Mouse (Mus musculus): ENCODE results near the gene Bbs2. TPM values are rescaled to one million over a fixed set of nuclear protein-coding genes. Genes with fewer than 3 reads are reported as not detected.
A peak's percentile ranks its signal among the peaks of the same experiment; 100 is the strongest.
"Not testable (repeated sequence)": the region's sequence is repeated elsewhere in the genome, so short reads cannot be mapped to it uniquely, and the experiment has no call there.

Gene Bbs2
- total RNA-seq (2018; cell fraction: chromatin; rRNA removed) = 10 to 100 TPM in 6 of 26 experiments, 1 to 10 TPM in 20; 2.0 to 16.9 (median 6.3) TPM
- total RNA-seq (2018; cell fraction: cytosol; rRNA removed) = 1 to 10 TPM; 1.1 to 5.8 (median 2.7) TPM
- total RNA-seq (2018; cell fraction: nucleus; rRNA removed) = 10 to 100 TPM in 5 of 26 experiments, 1 to 10 TPM in 21; 1.8 to 15.8 (median 4.9) TPM
- polyA plus RNA-seq (2018) = 2.6 to 5.6 TPM (median 3.7 TPM) in 3 replicates

DNA sequence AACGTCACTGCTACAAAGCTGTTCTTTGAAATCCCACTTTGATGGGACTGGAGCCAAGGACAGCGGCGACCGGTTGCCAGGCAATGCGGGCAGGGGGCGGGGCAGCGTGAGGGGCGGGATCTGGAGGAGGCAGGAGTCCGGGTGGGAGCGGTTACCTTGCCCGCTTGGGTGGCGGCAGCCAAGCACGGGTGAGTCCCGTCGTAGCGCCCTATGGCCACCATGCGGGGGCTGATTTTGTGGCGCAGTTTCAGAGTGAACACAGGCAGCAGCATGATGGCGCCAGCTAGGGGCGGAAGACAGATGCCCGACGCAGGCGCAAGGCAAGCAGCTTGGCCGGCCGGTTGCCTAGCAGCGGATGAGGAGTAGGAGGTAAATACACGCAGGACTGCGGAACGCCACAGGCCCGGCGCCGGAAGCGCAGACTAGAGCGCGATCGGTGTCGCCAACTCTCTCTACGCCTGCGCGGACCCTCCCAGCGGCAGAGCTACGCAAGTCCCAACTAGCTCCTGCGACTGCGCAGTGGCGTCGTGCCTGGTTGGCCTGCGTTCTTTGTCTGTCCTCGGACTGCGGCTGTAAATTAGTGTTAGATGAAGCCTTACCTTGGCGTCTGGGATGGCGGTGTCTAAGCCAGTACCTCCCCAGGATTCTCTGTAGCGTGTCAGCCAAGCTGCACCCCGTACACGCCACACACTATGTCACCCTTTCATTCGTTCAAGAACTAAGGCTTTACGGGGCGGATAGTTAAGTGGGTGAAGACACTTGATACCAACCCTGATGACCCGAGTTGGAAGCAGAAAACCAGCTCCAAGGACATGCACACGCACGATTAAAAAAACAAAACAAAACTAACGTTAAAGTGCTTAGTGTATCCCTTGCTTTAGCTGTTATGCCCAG is at the start of gene Bbs2:
TSS of gene Bbs2 (minus strand) at position 848 of the 894 bp plus-strand sequence.
- H3K4me3 ChIP-seq (ENCODE audit: inconsistent target) = peak within 1 kb of the TSS; percentile 29
- no peaks in the 10 kb centered on the region for H3K79me2 ChIP-seq (ENCODE audit: inconsistent target)
- H3K36me3 ChIP-seq (ENCODE audit: inconsistent target) = no peaks in the 10 kb centered on the region
- peak within 1 kb of the TSS; percentile 32 for H3K27ac ChIP-seq
- 3% methylated on average over 61 of the region's 61 CpGs for WGBS (ENCODE audit: missing documents)

DNA sequence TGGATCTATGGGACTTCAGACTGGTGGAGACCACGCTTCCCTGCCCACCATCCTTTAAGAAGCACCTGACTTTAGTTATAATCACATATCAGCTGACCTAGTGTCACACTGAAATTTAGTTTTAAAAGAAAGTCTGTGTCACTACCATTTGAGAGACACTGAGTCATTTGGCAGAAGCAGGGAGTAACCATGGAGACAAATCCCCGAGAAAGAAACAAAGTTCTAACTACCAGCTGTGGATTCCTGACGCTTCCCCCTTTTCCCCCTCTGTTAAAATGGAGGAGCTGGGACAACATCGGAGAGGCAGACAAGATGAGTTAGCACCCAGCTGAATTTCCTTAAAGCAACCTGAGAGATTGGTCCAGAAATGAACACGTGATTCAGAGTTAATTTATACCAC is 49.5 kb upstream of the Bbs2 start:
- 66% methylated on average over 5 of the region's 5 CpGs for WGBS (ENCODE audit: missing documents)
- H3K36me3 ChIP-seq (ENCODE audit: inconsistent target) = no peaks in the 10 kb centered on the region
- H3K27ac ChIP-seq = no peak overlapping the region
- no peak overlapping the region for H3K4me3 ChIP-seq (ENCODE audit: inconsistent target)
- H3K79me2 ChIP-seq (ENCODE audit: inconsistent target) = no peaks in the 10 kb centered on the region

DNA sequence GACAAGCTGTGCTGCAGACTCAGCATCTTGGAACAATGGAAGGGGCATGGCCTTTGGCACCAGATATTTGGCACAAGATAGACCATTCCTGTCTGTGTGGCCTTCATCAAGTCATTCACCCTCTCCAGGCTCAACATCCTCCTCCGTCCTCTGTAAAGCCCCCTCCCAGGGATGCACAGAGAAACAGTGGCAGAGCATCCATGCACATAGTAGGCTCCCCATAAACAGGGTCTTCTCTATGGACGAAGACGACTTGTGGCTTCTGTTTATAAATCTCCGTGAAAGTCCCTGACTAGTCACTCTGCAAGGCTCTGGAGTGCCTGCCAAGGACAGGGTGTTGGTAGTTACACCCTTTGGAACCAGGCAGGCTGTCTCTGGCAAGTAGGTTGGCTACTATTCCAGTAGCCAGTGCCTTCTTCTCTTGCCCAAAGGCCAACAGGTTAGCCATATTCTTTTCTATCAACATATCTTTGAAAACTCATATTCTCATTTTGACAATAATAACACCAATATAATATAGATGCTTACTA is 41.6 kb upstream of the Bbs2 start:
- Histone ChIP-seq H3K36me3 (ENCODE audit: inconsistent target) (no peaks in the 10 kb centered on the region), H3K4me3 (ENCODE audit: inconsistent target) (no peak overlapping the region), H3K79me2 (ENCODE audit: inconsistent target) (no peaks in the 10 kb centered on the region), H3K27ac (no peak overlapping the region)
- WGBS (ENCODE audit: missing documents) = 91% methylated on average over 4 of the region's 4 CpGs

DNA sequence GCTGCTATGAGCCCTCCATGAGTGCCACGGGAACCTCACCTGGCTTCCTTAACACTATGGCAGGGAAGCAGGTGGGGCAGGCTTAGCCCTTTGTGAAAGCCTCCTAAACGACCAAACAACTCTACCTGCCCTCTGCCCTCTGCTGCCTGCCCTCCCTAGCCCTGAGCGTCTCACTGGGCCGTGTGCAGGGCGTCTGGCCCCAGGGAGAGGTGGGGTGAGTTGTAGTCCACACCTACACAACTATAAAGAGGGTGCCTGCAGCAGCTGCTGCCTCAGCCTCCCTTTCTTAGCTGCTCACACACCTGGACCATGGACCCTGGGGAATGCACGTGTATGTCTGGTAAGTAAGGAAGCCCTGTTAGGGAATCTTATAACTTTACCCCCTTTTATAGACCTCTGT is 38.2 kb upstream of the Bbs2 start, which contains the start of gene Mt4:
TSS of gene Mt4 (plus strand) at position 265 of the 400 bp plus-strand sequence.
- whole genome bisulfite sequencing (ENCODE audit: missing documents) = 67% methylated on average over 6 of the region's 6 CpGs
- H3K36me3 ChIP-seq (ENCODE audit: inconsistent target) = no peaks in the 10 kb centered on the region
- H3K27ac ChIP-seq = no peak within 1 kb of the TSS
- H3K79me2 ChIP-seq (ENCODE audit: inconsistent target) = no peaks in the 10 kb centered on the region
- H3K4me3 ChIP-seq (ENCODE audit: inconsistent target) = no peak within 1 kb of the TSS

DNA sequence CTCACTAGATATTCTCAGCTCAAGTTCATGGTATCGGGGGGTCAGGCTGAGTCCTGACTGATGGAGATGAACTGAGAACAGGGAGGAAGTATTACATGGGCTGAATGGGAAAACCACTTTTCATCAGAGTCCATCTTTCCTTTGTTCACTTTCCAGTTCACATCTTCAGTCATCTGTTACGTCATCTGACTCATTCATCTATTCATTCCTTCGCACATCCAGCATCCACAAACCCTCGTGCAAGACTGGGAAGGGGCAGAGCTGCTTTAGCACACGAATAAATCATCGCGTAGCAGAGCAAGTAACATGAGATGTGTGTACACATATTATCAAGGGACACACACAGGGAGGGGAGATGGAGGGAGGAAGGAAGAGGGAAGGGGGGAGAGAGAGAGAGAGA is 37.5 kb upstream of the Bbs2 start:
- H3K27ac ChIP-seq = no peak overlapping the region
- no peak overlapping the region for H3K4me3 ChIP-seq (ENCODE audit: inconsistent target)
- no peaks in the 10 kb centered on the region for H3K36me3 ChIP-seq (ENCODE audit: inconsistent target)
- 86% methylated on average over 7 of the region's 7 CpGs for WGBS (ENCODE audit: missing documents)
- H3K79me2 ChIP-seq (ENCODE audit: inconsistent target) = no peaks in the 10 kb centered on the region

DNA sequence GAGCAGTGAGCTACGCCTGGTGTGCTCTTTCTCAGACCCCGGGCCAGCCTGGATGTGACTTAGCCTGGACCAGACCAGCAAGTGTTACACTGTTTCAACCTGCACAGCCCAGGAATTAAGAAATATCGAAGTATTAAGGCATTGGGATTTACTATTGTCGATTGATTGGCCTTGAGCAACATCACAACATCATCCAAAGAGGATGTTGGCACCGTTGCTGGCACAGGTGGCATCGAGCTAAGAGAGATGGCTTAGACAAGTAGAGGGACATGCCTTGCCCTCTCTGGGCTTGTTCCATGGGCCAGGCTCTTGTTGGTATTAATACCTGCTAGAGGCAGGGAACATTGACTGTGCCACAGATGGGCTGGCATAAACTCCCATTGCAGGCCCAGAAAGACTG is 36.8 kb upstream of the Bbs2 start:
- Histone ChIP-seq H3K4me3 (ENCODE audit: inconsistent target) (no peak overlapping the region), H3K36me3 (ENCODE audit: inconsistent target) (no peaks in the 10 kb centered on the region), H3K27ac (no peak overlapping the region), H3K79me2 (ENCODE audit: inconsistent target) (no peaks in the 10 kb centered on the region)
- WGBS (ENCODE audit: missing documents) = 94% methylated on average over 6 of the region's 6 CpGs

DNA sequence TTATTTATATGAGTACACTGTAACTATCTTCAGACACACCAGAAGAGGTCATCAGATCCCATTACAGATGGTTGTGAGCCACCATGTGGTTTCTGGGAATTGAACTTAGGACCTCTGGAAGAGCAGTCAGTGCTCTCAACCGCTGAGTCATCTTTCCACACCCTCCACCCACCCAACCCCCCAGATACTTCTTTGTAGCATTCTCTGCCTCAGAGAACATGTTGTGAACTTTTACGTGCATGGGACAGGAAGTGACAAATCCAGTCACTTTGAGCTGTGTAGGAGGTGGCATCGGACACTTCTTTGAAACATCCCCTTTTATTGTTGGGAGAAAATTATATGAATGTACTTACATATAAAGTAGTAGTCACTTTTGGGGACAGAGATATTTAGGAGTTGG is 35.9 kb upstream of the Bbs2 start:
- 40% methylated on average over 3 of the region's 3 CpGs for WGBS (ENCODE audit: missing documents)
- not testable (repeated sequence) for H3K36me3 ChIP-seq (ENCODE audit: inconsistent target); H3K79me2 ChIP-seq (ENCODE audit: inconsistent target); H3K4me3 ChIP-seq (ENCODE audit: inconsistent target); H3K27ac ChIP-seq

DNA sequence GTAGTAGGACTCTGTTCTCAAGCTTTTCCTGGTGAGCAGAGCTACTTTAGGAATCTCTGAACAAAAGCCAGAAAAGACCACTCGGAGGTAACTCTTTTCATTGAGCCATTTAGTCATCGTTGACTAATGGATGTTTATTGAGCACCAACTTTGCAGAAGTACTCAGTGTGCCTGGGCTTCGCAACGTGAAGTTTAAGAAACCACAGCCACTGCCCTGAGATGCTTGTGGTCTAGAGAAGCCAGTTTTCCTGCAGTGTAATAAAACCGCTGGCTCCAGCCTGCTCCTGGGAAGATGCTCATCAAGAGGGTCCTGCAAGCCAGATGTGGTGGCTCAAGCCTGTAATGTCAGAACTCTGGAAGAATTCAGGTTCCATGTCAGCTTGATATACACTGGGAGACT is 33.4 kb upstream of the Bbs2 start:
- H3K4me3 ChIP-seq (ENCODE audit: inconsistent target) = no peak overlapping the region
- no peaks in the 10 kb centered on the region for H3K36me3 ChIP-seq (ENCODE audit: inconsistent target)
- no peaks in the 10 kb centered on the region for H3K79me2 ChIP-seq (ENCODE audit: inconsistent target)
- no peak overlapping the region for H3K27ac ChIP-seq
- 29% methylated on average over 5 of the region's 5 CpGs for WGBS (ENCODE audit: missing documents)

DNA sequence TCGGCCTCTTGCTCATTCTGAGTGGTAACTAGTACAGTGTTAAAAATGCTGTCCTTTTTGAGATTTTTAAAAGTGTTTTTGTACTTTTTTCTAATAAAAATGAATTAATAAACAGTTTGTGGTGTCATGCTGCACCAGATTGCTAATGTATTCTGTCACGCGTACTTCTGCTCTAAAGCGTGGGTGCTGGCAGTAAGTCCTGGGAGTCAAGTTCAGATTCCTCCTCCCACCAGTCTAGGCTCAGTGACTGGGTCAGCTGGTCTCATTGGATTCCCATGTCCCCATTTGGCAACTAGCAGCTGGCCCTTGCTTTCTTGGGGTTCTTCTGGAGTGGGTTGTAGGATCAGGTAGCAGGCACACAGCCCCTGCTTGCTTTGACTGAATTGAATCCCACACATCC is 31.4 kb upstream of the Bbs2 start:
- 92% methylated on average over 4 of the region's 4 CpGs for WGBS (ENCODE audit: missing documents)
- no peaks in the 10 kb centered on the region for H3K79me2 ChIP-seq (ENCODE audit: inconsistent target)

DNA sequence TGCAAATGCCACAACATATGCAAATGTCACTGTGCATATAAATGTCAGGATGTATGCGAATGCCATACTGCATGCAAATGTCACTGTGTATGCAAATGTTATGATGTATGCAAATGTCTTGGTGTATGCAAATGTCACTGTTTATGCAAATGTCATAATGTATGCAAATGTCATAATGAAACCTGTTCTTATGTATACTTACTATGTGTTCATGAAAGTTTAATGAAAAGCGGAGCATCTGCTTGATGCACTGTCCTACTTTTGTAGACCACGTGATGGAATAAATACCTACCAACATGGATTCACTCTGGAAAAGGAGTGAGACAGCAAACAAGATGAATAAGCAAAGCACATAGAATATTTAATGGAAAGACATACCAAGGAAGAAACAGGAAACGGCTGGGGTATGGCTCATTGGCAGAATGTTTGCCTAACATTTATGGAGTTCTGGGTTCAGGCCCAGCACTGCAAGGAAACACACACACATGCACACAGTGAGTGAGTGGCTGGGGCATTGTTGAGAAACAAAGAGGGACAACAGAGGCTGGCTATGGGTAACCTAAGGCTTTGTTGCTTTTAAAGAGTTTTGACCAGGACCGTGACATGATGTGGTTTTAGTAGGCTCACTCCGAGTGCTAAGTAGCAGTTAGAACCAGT is 30.5 kb upstream of the Bbs2 start:
- Histone ChIP-seq H3K79me2 (ENCODE audit: inconsistent target) (no peaks in the 10 kb centered on the region), H3K36me3 (ENCODE audit: inconsistent target) (no peaks in the 10 kb centered on the region), H3K4me3 (ENCODE audit: inconsistent target) (no peak overlapping the region), H3K27ac (no peak overlapping the region)
- 96% methylated on average over 6 of the region's 6 CpGs for WGBS (ENCODE audit: missing documents)

More for the DNA sequence above, 31.4 kb upstream of the Bbs2 start:
- H3K4me3 ChIP-seq (ENCODE audit: inconsistent target) = no peak overlapping the region
- H3K27ac ChIP-seq = no peak overlapping the region
- no peaks in the 10 kb centered on the region for H3K36me3 ChIP-seq (ENCODE audit: inconsistent target)

DNA sequence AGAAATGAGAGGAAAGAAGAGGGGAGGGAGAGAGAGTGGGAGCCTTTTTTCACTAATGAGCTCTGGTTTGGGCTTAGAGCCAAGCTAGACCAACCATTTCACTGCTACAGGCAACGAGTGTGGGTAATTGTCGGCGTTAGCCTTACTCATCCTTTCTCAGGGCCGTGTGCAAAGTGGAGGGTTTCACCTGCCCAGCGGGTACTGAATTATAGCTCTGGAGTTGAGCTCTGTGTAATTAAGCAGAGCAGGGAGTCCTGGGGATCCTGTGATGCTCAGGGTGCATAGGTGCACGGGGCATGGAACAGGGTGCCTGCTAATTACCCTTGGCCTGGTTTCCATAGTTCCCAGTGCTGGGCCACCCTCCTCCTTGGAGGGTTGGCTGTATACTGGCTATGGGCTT is 29.0 kb upstream of the Bbs2 start:
- Histone ChIP-seq H3K27ac (no peak overlapping the region), H3K79me2 (ENCODE audit: inconsistent target) (no peaks in the 10 kb centered on the region), H3K4me3 (ENCODE audit: inconsistent target) (no peak overlapping the region), H3K36me3 (ENCODE audit: inconsistent target) (no peaks in the 10 kb centered on the region)
- WGBS (ENCODE audit: missing documents) = 71% methylated on average over 6 of the region's 6 CpGs

DNA sequence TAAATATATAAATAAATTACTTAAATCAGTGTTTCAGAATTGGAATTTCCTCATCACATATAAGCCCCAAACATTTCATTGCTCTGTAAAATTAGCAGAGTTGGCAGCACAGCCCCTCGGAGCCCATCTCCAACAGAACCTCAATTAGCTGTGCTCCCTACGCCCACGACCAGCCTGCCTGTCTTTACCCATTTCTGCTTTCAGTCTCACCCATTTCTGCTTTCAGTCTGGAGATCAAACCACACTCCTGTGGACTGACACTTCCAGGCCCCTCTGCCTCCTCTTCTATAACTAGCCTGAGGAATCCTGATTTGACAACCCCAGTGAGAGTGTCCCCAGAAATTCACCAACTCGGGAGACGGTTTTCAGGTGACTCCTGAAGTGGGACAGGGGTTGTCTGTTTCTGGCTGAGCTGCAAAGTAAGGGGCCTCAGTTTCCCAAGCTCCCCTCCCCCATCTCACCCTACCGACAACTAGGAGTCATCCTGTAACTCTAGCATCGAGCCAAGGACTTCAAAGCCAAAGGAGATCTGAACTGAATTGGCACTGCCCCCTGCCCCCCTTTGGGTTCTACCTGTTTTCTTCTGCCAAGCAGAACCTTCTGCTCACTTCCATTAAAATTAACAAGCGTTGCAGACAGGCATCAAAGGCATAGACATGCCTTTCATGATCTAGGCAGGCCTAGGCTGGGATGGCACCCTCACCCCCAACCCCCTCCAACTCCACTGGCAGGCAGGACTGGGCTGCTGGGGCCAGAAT is 24.2 kb upstream of the Bbs2 start:
- H3K79me2 ChIP-seq (ENCODE audit: inconsistent target) = no peaks in the 10 kb centered on the region
- no peak overlapping the region for H3K4me3 ChIP-seq (ENCODE audit: inconsistent target)
- no peak overlapping the region for H3K27ac ChIP-seq
- 36% methylated on average over 8 of the region's 8 CpGs for WGBS (ENCODE audit: missing documents)
- no peaks in the 10 kb centered on the region for H3K36me3 ChIP-seq (ENCODE audit: inconsistent target)

DNA sequence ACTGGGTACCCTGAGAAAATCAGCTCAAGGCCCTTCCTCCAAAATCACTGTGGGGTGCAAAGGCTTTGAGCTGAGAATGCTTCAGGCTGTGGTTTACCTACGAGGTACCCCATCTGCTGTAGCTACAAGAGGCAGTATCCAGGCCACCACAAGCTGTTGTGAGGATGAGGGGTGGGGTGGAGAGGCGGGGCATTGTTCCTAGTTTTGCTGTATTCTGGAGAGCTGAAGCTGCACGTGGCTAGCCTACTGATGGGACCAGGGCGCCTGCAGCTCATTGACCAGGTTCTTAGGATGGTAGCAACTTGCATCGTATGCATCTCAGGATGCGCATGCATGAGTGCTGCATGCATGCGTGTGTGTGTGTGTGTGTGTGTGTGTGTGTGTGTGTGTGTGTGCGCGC is 22.9 kb upstream of the Bbs2 start:
- 85% methylated on average over 7 of the region's 9 CpGs for WGBS (ENCODE audit: missing documents)

DNA sequence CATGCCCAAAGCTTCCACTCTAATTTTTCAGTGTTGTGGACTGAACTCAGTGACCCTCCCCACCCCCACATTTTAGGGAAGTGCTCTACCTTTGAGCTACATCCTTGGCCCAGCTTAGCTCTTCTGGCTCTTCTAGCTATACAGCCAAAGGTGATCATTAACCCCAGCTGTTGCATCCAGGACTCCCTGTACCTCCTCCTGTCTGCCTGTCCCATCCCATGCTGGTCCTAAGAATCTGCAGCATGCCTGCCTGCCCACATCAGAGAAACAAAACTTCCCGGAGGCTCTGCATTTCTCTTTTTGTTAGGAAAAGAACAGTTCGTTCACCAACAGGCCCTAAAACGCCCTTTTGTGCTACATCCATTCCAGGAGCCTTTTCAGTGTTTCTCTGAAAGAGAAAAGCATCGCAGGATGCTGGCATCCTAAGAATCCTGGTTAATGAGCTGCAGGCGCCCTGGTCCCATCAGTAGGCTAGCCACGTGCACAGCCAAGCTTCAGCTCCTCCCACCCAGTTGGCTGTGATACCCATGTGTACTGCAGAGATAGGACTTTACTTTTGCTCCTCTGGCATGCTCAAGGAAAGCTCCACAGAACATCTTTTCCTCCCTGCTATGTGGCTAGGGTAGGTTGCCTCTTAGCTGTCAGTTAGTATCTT is 20.2 kb upstream of the Bbs2 start:
- Histone ChIP-seq H3K36me3 (ENCODE audit: inconsistent target) (no peaks in the 10 kb centered on the region), H3K27ac (no peak overlapping the region), H3K4me3 (ENCODE audit: inconsistent target) (no peak overlapping the region), H3K79me2 (ENCODE audit: inconsistent target) (no peaks in the 10 kb centered on the region)
- 77% methylated on average over 6 of the region's 6 CpGs for WGBS (ENCODE audit: missing documents)

More for the DNA sequence above, 22.9 kb upstream of the Bbs2 start:
- H3K4me3 ChIP-seq (ENCODE audit: inconsistent target) = no peak overlapping the region
- H3K27ac ChIP-seq = no peak overlapping the region
- no peaks in the 10 kb centered on the region for H3K36me3 ChIP-seq (ENCODE audit: inconsistent target)
- no peaks in the 10 kb centered on the region for H3K79me2 ChIP-seq (ENCODE audit: inconsistent target)
